Mouse (Mus musculus) spleen, postnatal 14 days (tissue): Measurements from ENCODE around the gene C2.

Experiments used
- DNase-seq, 2 experiments: peaks; one replicate each; pipeline ENCODE4 v3.0.0; 2021 to 2022; ENCODE audit warnings: low spot score in 2 of 2

C2 gene

DNA sequence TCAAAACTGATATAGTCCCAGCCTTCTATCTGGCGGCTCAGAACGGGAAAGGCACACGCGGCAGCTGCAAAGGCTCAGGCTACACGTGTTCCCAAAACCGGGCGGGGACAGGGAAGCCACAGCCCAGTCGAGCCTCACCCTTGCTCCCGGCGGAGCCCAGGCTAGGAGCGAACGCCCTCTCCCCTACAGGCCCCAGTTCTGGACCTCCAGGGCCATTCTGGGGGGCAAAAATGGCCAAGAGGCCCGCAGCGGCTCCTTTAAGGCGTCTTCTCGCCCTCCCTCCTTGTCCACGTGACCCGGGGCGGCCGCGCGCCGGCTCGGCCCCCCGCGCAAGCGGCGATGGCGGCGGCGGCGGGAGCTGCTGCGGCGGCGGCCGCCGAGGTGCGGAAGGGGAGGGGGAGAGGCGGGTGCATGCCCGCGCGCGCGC, at the start of gene C2, which contains the start of gene Ehmt2:
Gene C2, minus strand, starts transcription at position 106 of the 427 bp plus-strand sequence.
Gene Ehmt2, plus strand, starts transcription at position 310 of the 427 bp plus-strand sequence.
- DNase-seq = peak; percentile 45 to 60

DNA sequence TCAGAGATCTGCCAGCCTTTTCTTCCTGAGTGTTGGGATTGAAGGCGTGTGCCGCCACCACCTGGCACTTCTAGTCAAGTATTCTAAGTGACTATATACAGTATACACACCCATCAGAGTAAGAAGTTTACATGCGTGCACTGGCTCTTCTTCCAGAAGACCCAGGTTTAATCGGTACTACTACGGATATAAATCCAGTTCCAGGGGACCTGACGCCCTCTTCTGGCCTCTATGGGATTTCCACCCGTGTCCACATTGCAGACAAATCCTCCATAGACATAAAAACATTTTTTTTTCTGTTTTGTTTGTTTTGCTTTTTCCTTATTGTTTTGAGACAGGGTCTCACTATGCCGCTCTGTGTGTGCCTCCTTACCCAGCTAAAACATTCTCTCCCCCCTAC, 49.5 kb upstream of the C2 start:
- no peak for DNase-seq

DNA sequence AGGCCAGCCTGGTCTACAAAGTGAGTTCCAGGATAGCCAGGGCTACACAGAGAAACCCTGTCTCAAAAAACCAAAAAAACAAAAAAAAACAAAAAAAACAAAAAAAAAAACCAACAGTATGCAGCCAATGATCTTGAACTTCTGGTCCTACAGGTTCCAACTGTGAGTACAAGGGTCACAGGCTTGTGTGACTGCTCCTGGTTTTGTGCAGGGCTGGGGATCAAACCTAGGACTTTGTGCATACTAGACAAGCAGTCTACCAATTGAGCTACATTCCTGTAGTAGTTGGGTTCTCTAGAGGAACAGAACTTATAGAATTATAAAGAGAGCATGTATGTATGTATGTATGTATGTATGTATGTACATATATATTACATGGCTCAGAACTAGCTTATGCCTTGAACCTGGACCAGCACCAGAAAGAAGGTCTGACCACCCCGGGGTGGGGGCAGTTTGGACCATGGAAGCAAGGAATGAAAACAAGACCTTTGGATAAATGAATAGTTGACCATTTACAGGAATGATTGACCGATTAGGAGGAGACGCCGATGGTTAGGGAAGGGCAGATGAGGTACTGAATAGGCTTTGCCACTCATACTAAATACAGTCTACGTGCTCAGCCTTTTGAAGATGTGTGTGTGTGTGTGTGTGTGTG, 48.5 kb upstream of the C2 start:
- DNase-seq = no peak

DNA sequence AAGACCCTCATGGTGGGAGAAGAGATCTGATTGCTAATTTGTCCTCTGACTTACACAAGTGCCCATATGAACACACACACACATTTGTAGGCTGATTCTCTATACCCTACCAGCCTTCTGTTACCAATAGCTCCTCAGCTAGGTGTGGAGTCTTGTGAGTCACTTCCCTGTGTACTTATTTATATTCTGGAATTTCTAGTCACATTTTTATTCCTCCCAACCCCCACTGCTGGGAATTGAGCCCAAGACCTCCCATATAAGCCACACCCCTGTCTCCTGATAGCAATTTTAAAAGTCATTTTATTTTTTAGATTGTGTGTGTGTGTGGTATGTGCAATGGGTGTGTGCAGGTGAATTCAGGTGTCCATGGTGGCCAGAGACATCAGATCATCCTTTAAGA, 46.3 kb upstream of the C2 start:
- DNase-seq = no peak

DNA sequence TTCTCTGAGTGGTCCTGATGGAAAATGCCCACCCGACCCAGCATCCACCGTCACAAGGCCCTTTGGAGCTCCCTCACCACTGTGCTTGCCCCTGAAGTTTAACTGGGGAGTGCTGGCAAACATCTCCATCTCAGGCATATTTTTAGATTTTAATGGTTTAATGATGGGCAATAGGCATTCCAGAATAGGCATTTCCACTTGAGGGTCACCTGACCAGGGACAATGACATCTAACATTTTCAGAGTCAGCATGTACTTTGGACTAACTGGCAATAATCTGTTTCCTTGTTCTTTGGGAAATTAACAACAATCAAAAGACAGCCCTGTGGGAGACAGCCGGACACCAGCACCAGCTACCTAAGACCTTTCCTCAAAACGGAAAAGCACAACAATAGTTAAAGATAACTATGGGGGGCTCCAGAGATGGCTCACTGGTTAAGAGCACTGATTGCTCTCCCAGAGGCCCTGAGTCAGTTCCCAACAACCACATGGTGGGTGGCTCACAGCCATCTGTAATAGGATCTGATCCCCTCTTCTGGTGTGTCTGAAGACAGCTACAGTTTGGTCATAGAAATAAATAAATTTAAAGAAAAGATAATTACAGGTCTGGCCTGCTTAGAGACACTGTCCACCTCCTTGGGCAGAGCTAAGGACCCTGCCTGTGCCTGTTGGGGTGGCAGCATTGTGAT, 45.2 kb upstream of the C2 start:
- no peak for DNase-seq

DNA sequence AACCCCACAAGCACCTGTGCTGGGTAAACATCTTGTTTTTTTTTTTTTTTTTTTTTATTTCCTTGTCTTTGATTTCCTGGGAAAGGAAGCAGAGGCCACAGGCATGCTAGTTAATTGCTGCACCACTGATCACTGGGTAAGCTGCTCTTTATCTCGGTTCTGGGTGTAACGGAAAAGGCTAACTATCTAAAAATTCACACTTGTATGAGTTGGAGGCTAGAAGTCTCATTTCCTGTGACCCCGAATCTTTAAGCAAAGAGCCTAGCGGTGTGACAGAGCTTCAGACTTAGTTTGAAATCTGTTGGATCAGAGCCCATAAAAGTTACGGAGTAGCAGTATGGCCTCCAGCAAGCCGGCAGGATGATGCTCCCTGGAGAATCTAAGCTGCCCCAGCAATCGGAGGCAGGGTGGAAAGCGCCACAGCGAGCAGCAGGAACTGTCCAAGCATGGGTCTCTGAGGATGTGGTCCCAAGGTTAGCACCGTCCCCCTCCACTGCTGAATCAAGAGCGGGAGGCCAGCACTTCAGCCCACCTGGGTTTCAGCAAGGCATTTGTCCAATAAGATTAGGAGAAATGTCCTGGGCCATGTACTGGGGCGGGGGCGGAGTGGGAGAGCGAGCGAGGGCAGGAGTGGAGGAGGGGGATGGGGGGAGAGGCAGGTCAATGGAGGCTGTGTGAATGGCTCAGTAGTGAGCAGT, 43.4 kb upstream of the C2 start:
- no peak for DNase-seq

DNA sequence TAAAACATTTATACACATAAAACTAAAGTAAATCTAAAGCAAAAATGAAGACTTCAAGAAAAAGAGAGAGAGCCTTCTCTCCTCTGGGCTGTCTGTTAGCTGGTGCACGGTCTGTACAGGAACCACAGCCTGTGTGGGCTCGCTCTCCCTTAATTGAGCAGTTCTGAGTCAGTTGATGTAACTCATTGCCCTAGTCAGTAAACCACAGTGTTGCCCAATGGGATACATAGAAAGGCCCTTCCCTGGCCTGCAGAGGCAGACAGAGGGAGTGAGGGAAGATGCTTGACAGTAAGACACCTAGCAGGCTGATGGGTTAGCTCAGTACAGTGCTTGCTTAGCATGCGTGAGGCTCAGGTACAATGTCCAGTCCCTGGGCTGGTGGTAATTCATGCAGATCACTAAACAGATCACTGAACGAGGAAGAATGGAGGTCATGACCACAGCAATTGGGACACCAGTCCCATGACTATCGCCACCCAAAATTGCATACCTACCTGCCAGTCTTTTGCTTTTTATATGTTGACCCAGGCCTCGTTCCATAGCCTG, 40.0 kb upstream of the C2 start:
- DNase-seq = no peak

DNA sequence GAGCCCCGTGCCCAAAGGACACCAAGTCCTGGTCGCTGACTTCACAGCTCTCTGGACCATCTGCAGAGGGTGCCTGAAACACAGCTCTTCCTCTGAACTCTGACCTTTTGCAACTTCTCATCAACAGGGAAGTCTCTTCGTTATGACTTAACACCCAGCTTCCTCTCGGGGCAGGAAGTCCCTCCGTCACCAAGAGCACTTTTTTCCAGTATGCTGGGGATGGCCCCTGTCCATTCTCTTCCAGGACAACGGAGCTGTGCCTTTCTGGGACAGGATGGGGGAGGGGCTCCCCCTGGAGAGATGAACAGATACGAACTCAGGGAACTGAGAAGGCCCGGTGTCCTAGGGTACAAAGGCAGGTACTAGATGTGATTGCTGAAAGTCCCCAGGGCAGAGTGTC, 36.8 kb upstream of the C2 start:
- DNase-seq = no peak

DNA sequence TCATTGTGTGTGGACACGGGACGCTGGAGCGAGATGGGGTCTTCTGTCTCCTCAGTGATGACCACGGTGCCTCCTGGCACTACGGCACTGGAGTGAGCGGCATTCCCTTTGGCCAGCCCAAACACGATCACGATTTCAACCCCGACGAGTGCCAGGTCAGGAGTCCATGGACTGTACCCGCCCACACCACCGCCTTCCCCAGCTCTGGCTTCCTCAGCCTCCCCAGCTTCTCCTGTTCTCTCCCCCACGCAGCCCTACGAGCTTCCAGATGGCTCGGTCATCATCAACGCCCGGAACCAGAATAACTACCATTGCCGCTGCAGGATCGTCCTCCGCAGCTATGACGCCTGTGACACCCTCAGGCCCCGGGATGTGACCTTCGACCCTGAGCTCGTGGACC, 36.0 kb upstream of the C2 start:
- DNase-seq = no peak

DNA sequence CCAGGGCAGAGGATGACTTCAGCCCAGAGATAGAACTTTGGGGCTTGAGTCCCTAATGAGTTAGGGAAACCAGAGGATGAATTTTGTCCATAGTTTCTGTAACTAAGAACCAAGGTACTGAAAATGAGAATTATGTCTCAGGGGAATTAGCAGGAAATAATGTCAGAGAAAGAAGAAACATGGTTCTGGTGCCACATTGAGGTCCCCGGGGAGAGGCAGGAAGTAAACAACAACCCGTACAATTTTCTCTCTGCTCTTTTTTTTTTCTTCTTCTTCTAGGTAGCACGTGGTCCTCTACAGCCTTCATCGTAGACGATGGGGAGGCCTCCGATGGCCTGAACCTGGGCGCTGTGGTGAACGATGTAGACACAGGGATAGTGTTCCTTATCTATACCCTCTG, 34.2 kb upstream of the C2 start:
- no peak for DNase-seq

DNA sequence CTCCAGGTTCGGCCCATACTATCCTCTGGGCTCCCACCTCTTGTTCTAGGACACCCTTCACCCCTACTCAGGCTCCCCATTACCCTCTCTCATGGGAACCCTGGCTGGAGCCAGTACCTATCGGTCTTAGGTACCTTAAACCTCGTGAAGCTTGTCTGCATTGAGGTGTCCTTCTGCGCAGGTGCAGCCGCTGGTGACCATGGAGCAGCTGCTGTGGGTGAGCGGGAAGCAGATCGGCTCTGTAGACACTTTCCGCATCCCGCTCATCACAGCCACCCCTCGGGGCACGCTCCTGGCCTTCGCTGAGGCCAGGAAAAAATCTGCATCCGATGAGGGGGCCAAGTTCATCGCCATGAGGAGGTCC, 33.7 kb upstream of the C2 start:
- no peak for DNase-seq

DNA sequence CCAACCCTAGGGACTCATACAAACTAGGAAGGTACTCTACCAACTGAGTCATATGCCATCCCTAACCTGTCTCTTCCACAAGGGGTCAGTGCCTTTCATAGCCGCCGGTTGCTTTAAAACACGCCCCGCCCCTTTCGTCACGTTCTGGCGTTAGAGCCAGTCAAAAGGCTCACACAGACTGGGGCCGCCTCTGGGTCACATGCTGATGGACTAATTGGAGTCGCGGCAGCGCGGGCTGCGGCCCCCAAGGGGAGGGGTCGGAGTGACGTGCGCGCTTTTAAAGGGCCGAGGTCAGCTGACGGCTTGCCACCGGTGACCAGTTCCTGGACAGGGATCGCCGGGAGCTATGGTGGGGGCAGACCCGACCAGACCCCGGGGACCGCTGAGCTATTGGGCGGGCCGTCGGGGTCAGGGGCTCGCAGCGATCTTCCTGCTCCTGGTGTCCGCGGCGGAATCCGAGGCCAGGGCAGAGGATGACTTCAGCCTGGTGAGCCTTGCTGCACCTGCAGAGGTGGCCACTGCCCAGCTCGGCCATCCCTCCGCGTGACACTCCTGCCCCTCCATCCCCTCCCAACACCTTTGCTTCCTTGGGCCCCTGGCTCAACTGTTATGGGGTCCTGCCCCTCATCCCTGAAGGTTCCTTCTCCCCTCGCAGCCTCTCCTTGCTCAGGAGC, 33.1 kb upstream of the C2 start, which contains the start of gene Neu1:
Gene Neu1, plus strand, starts transcription at position 193 of the 674 bp plus-strand sequence.
- DNase-seq = peak; percentile 84 to 92

DNA sequence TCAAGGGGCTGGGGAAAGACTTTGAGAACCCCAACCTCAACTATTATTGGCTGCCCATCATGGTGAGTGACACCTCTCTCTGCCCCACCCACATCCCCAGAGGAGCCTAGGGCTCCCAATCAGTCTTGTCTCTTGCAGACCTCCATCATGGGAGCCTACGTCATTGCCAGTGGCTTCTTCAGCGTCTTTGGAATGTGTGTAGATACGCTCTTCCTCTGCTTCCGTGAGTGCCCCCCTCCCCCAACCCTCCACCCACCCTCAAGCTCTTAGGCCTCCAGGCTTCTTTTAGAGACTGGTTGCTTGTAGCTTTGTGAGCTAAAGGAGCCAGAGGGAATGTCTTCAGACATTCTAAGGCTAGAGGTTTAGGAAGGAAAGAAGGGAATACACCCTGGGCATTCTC, 30.8 kb upstream of the C2 start:
- DNase-seq = no peak

DNA sequence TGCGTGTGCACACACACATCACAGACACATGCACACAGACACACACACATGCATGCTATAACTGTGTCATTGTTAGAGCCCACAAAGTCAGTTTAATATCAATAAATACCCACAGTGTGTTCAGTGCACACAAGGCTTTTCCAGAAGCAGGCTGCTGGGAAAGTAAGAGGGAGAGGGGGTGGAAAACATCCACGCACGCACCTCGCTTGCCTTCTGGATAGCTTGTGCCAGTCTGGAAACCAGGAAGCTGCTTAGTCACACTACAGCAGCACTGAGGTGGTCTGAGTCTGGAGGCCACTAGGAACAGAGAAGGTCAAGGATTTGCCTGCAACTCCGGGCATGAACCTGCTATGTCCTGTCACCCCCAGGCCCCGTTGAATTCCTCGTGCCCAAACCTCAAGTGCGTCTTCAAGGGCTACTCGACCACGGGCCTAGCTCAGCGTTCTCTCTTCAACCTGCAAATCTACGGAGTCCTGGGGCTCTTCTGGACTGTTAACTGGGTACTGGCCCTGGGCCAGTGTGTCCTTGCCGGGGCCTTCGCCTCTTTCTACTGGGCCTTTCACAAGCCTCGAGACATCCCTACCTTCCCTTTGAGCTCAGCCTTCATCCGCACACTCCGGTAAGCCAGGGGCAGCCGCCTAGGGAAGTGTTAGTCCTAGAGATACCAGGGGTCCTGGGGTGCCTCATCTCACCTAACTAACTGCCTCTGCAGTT, 29.4 kb upstream of the C2 start:
- no peak for DNase-seq

DNA sequence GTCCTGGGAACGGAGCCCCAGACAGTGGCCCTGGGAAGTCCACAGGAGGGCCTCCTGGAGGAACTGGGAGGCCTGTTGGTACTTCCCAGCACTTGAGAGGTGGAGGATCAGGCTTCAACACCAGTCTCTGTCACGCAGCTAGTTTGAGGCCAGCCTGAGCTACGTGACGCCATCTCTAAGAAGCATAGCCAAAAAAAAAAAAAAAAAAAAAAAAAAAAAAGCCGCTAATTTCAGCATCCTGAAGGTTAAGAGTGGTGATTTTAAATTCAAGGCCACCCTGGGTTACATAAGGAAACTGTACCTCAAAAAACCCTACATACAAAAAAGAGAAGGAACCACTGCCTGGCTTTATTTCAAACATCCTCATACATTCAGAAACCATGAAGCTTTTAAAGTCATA, 26.2 kb upstream of the C2 start:
- no peak for DNase-seq

DNA sequence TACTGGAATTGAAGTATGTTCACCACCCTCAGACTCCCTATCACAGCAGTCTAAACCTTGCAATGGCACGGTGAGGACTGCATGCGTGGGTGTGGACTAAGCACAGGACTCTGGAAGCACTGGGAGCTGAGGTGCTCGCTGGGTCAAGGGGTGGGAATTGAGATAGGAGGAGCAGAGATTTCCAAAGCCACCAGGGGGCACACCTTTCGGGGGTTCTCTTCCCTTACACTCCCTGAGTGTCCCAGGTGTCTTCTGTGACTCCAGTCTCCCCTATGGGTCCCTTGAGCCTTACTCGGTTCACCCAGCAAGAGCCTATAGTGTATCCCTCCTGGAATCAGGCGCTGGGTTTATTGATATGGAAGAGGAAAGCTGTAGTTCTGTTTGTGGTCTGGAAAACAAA, 24.9 kb upstream of the C2 start:
- DNase-seq = no peak

DNA sequence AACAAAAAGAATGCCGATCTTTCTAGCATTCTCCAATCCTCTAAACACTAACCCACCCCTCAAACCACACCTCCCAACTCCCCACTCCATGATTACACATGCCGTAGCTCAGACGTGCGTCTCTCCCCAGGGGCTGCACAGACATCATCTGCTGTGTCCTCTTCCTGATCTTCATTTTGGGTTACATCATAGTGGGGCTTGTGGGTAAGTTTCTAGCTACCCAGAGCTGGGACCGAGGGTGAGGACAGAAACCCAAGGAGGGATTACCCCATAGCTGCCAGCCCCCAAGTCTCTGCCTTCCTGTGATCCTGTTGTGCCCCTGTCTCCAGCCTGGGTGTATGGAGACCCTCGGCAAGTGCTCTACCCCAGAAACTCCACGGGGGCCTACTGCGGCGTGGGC, 19.1 kb upstream of the C2 start:
- DNase-seq = no peak

DNA sequence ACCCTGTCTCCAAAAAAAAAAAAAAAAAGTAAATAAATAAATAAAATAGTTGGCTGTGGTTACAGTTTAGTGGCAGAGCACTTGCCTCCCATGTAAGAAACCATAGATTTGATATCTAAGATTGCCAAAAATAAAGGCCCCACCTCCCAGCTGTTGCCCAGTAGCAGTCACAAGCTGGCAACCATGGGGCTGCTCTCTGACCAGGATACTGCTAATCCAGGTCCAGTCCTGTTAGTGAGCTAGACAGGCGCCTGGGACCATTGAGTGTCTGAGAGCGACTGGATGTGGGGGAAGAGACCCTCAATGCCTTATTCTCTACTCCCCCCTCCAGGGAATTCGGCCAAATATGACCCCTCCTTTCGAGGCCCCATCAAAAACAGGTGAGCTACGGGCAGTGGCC, 18.3 kb upstream of the C2 start:
- no peak for DNase-seq

DNA sequence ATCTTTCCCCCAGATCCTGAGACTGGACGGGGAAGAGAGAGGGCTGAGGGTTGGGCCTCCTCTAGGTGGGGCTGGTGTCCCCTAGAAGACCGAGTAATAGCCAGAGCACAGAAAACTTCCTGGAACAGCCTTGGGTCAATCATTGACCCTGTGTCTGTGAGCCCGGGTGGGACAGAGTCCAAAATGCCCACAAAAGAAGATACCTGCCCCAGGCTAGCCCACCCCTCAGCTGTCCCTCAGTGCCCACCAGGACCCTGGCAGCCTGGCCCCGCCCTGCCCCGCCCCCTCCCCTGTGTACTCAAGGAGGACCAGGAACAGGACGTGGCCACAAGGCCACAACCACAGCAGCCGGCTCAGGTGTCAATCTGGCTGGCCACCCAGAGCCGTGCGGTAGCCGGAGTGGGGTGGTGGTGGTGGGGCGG, 17.4 kb upstream of the C2 start:
- no peak for DNase-seq

DNA sequence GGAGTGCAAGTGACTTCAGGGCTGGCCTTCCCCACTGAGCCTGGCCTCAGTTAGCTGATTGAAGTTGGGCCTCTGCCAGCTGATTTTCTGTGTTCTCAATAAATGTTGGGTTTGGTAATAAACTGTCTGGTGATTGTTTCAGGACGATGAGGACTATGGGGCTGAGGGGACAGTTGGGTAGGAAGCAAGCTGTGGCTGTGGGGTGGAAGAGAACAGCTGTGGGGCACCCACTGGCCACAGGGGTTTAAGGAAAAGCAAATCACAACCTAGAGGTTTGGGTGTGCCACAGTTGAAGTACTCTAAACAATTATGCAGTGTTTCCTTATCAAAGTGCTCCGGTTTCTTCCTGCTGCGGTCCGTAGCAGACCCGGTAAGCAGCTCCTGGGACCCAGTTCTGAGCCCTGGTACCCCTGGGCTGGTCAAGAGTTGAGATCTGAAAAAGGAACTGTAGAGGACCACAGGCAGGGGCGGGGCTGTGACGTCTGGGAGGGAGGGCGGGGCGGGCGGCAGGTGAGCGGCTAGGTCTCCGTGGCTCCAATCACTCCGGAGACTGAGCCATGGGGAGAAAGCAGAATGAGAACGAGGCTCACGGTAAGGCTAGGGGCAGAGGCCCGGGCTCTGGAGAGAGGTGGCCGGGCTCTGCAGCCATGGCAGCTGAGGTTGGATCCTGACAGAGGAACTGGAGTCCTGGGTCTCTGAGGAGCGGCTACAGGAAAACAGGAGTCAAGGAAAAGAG, 16.0 kb upstream of the C2 start, which contains the start of gene Slc44a4:
Gene Slc44a4, plus strand, starts transcription at position 537 of the 736 bp plus-strand sequence.
- no peak for DNase-seq

DNA sequence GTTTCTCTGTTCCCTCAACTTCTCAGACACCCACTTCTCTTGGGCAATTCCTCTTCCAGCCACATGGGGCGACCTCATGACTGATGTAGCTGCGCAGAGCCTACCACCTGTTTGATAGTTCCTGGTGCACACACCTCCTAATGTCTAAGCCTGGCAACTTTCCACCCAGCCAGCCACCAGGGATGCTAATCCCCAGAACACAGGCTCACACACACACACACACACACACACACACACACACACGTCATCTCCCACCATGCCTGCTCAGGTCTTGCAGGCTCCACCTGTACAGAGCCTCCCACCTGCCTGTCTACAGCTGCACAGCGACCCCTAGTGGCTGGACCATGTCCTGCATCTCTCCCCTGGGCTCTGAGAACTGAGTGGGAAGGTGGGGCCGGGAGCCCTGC, 13.9 kb upstream of the C2 start:
- DNase-seq = peak; percentile 73 to 86
